Mouse (Mus musculus) activated CD4-positive, CD25-positive, alpha-beta regulatory T cell (primary cell): Measurements from ENCODE around the gene Phpt1. TPM values are rescaled to one million over a fixed set of nuclear protein-coding genes. Genes with fewer than 3 reads are reported as not detected.

Experiments
- polyA plus RNA-seq, 2 experiments: library from polyadenylated mRNA; unstranded; fragments of 100-300 nt; shearing (Covaris generic); gene quantifications; one replicate each; pipeline ENCODE4 v1.2.1; 2017

Gene Phpt1
- 10 to 100 TPM; 51.3 to 89.9 TPM for polyA plus RNA-seq

DNA sequence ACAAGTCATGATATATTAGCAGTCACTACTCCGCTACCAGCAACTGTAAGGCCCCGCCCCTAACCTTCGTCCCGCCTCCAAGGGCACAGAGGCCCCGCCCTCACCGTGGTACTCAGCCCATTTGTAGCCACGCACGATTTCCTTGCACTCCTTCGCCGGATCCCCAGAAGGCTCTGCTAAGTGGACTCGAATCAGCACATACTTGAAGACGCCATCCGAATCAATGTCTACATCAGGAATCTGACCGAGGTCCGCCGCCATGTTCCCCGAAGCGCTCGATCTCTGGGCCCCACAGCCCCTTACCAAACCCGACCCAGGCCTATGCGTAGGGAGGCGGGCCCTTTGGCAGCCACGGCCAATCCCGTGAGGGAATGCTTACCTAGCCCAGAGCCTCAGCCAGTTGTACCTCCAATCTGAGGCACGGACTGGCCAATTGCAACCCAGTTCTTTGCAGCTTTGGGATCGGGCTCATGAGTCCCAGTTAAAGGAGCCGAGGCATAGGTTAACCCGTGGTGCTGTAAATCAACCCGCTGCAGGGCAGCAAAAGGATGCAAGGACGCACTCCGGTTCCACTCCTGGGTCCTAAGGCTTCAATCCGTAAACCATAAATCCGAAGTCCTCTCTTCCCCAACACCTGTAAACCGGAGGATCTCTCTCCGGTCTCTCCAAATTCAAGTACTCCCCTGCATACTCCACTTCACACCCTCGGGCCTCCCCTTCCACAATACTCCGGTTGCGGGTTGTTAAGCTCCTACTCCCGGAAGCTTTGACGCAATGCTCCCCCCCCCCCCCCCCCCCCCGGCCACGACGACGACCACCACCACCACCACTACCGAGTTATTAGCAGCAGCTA is at the start of gene Phpt1, which contains the start of gene Mamdc4:
Gene Phpt1 (minus strand): TSS at position 646 of the 853 bp plus-strand sequence.
Gene Mamdc4 (minus strand): TSS at position 267 of the 853 bp plus-strand sequence.

GRCm38 (mm10) chr2:25621229-25622200 is 46.5 kb upstream of the Phpt1 start, which contains the start of gene Tmem141:
Gene Tmem141 (minus strand): TSS chr2:25622005.

GRCm38 (mm10) chr2:25617578-25617977 is 42.6 kb upstream of the Phpt1 start, which contains the start of gene Ccdc183:
Gene Ccdc183 (minus strand): TSS chr2:25617678.

GRCm38 (mm10) chr2:25607761-25608622 is 33.0 kb upstream of the Phpt1 start, which contains the start of gene Rabl6:
Gene Rabl6 (minus strand): TSS chr2:25608521.

GRCm38 (mm10) chr2:25581294-25581864 is 6.4 kb upstream of the Phpt1 start, which contains the start of gene Ajm1:
Gene Ajm1 (minus strand): TSS chr2:25581757.

DNA sequence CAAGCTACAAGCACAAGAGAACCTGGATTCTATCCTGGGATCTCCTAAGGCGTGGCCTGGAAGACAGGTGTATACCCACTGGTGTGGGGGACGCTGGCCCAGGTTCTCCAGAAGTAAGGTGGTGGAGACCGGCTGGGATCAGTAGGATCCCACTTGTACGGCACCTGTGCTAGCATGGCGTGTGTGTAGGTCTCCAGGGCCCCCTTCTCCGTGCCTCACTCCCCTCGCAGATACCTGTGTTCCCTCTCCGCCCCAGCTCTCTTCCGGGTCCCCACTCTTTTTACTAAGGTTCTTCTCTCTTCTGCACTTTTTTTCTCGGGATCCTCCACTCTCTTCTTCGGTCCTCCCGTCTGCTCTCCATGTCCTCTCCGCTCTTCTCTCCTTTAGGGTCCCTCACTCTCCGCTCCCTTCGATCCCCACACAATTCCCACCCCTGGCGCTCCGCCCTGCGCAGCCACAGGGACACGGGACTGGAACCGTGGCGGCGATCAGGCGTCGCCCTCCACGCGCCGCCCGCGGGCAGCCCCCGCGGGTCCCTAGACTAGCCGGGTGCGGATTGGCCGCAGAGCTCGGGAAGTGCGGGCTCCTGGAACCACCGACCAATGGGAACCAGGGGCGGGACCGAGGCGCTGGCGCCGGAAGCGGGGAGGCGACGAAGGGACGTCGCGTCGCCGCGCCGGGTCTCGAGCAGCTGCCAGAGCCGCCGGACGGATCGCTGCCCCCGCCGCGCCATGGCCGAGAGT is 17.6 kb downstream of the Phpt1 start, which contains the start of gene Edf1:
Gene Edf1 (plus strand): TSS at position 627 of the 743 bp plus-strand sequence.

GRCm38 (mm10) chr2:25546811-25547491 is 28.1 kb downstream of the Phpt1 start, which contains the start of gene Traf2:
Gene Traf2 (minus strand): TSS chr2:25546940.

Other genes with a start within 250 kb of the Phpt1 start
- 10 to 100 TPM; 17.2 to 17.6 TPM for gene Man1b1, start 242.9 kb downstream of the Phpt1 start, polyA plus RNA-seq
- gene Dpp7, start 218.9 kb downstream of the Phpt1 start, polyA plus RNA-seq, result 10 to 100 TPM; 13.0 to 16.1 TPM
- gene Uap1l1, start 209.5 kb downstream of the Phpt1 start, polyA plus RNA-seq, result 10 to 100 TPM; 50.7 to 71.9 TPM
- gene Sapcd2, start 202.9 kb downstream of the Phpt1 start, polyA plus RNA-seq, result 1 to 10 TPM; 4.3 to 6.6 TPM
- gene Entpd2, start 179.3 kb downstream of the Phpt1 start, polyA plus RNA-seq, result under 1 TPM in 1 of 2 experiments, not detected in 1; 0.17 TPM
- gene Npdc1, start 175.9 kb downstream of the Phpt1 start, polyA plus RNA-seq, result 1 to 10 TPM; 1.1 to 4.0 TPM
- 10 to 100 TPM; 13.1 to 35.9 TPM for gene Fut7, start 152.0 kb downstream of the Phpt1 start, polyA plus RNA-seq
- gene Abca2, start 146.5 kb downstream of the Phpt1 start, polyA plus RNA-seq, result 10 to 100 TPM; 20.5 to 67.6 TPM
- gene Clic3, start 118.4 kb downstream of the Phpt1 start, polyA plus RNA-seq, result 1 to 10 TPM; 1.1 to 2.4 TPM
- gene Paxx, start 114.1 kb downstream of the Phpt1 start, polyA plus RNA-seq, result 100 to 1,000 TPM in 1 of 2 experiments, 10 to 100 TPM in 1; 95.9 to 106 TPM
- under 1 TPM in 1 of 2 experiments, not detected in 1; 0.63 TPM for gene Ptgds, start 105.2 kb downstream of the Phpt1 start, polyA plus RNA-seq
- gene Lcn12, start 81.3 kb downstream of the Phpt1 start, polyA plus RNA-seq, result not detected
- 10 to 100 TPM; 64.4 to 86.7 TPM for gene Fbxw5, start 74.5 kb downstream of the Phpt1 start, polyA plus RNA-seq
- 1 to 10 TPM; 5.9 to 6.1 TPM for gene C8g, start 73.5 kb downstream of the Phpt1 start, polyA plus RNA-seq
- 10 to 100 TPM; 52.5 to 80.6 TPM for gene Traf2, start 28.3 kb downstream of the Phpt1 start, polyA plus RNA-seq
- 100 to 1,000 TPM; 327 to 440 TPM for gene Edf1, start 17.4 kb downstream of the Phpt1 start, polyA plus RNA-seq
- 1 to 10 TPM; 1.2 to 1.8 TPM for gene Mamdc4, start 379 bp downstream of the Phpt1 start, polyA plus RNA-seq
- under 1 TPM; 0.58 to 0.69 TPM for gene Ajm1, start 6.5 kb upstream of the Phpt1 start, polyA plus RNA-seq
- gene Rabl6, start 33.3 kb upstream of the Phpt1 start, polyA plus RNA-seq, result 10 to 100 TPM; 30.8 to 31.8 TPM
- not detected for gene Ccdc183, start 42.5 kb upstream of the Phpt1 start, polyA plus RNA-seq
- gene Tmem141, start 46.8 kb upstream of the Phpt1 start, polyA plus RNA-seq, result 1 to 10 TPM; 1.2 to 4.9 TPM
- 1 to 10 TPM; 4.7 to 8.3 TPM for gene Fcna, start 52.8 kb upstream of the Phpt1 start, polyA plus RNA-seq
- gene Lcn8, start 77.9 kb upstream of the Phpt1 start, polyA plus RNA-seq, result not detected
- not detected for gene Lcn5, start 82.7 kb upstream of the Phpt1 start, polyA plus RNA-seq
- gene Lcn6, start 101.6 kb upstream of the Phpt1 start, polyA plus RNA-seq, result under 1 TPM in 1 of 2 experiments, not detected in 1; 0.60 TPM
- gene Lcn10, start 107.5 kb upstream of the Phpt1 start, polyA plus RNA-seq, result under 1 TPM; 0.14 to 0.21 TPM
- gene Obp2a, start 124.8 kb upstream of the Phpt1 start, polyA plus RNA-seq, result not detected
- gene Bmyc, start 131.5 kb upstream of the Phpt1 start, polyA plus RNA-seq, result 10 to 100 TPM; 57.5 to 58.4 TPM
- gene Obp2b, start 161.8 kb upstream of the Phpt1 start, polyA plus RNA-seq, result not detected
- under 1 TPM in 1 of 2 experiments, not detected in 1; 0.34 TPM for gene Lcn3, start 190.3 kb upstream of the Phpt1 start, polyA plus RNA-seq
- gene Lcn11, start 201.8 kb upstream of the Phpt1 start, polyA plus RNA-seq, result not detected
- not detected for gene Gm13539, start 207.0 kb upstream of the Phpt1 start, polyA plus RNA-seq
- under 1 TPM in 1 of 2 experiments, not detected in 1; 0.42 TPM for gene Glt6d1, start 240.6 kb upstream of the Phpt1 start, polyA plus RNA-seq
- not detected for gene Lcn9, start 247.9 kb upstream of the Phpt1 start, polyA plus RNA-seq